Mouse (Mus musculus): Measurements from ENCODE around the gene Spem2.

- TF ChIP-seq CTCF (IDR thresholded peaks at IDR 0.05; ENCODE audit: low read depth) (no peak; the same call in 1 of the 2 replicates), EP300 (IDR thresholded peaks at IDR 0.05; ENCODE audit: low read depth) (peak; percentile 55; the same call in 1 of the 2 replicates)
These were observed 19.9 kb upstream of the Spem2 start, which contains the start of gene Tmem256 for GRCm38 (mm10) chr11:69837952-69838713.
